Mouse (Mus musculus): ENCODE data around the gene Psapl1. TPM values are rescaled to one million over a fixed set of nuclear protein-coding genes. Genes with fewer than 3 reads are reported as not detected.
"Not testable (repeated sequence)": the region's sequence is repeated elsewhere in the genome, so short reads cannot be mapped to it uniquely, and the experiment has no call there.

Gene Psapl1
- polyA plus RNA-seq, 1 experiment from 2014 or later = 0.31 TPM

GRCm38 (mm10) chr5:36213310-36213709, 9.5 kb downstream of the Psapl1 start:
- H3K36me3 ChIP-seq = peaks cover 6% of the 10 kb centered on the region; the same call in 1 of the 2 replicates
- ATAC-seq (ENCODE audit: low FRiP score, low read depth) = 0 out of 2 replicates have a peak, but pooled peaks have one; percentile 16

GRCm38 (mm10) chr5:36220105-36220504, 16.3 kb downstream of the Psapl1 start:
- 78% methylated on average over 4 of the region's 4 CpGs for WGBS
- Histone ChIP-seq H3K9me3 (peaks cover 4% of the 10 kb centered on the region; the same call in 1 of the 2 replicates), H3K27me3 (no peaks in the 10 kb centered on the region), H3K4me1 (peaks cover 13% of the 10 kb centered on the region), H3K27ac (no peak overlapping the region), H3K4me2 (replicated peaks) (no peak overlapping the region), H3K36me3 (no peaks in the 10 kb centered on the region), H3K4me3 (no peak overlapping the region), H3K9ac (no peak overlapping the region)
- ATAC-seq (ENCODE audit: low FRiP score, low read depth) = no peak

More at GRCm38 (mm10) chr5:36213310-36213709, 9.5 kb downstream of the Psapl1 start:
- Histone ChIP-seq H3K9ac (no peak overlapping the region), H3K4me1 (0 out of 2 replicates have a peak, but pooled peaks cover 17% of the 10 kb centered on the region), H3K27me3 (no peaks in the 10 kb centered on the region), H3K4me2 (replicated peaks) (no peak overlapping the region), H3K27ac (no peak overlapping the region), H3K9me3 (peaks cover 11% of the 10 kb centered on the region), H3K4me3 (no peak overlapping the region)
- WGBS = 79% methylated on average over 10 of the region's 10 CpGs

- 60% methylated on average over 6 of the region's 6 CpGs for WGBS
- ATAC-seq (ENCODE audit: low FRiP score, low read depth) = no peak
These were observed 16.8 kb downstream of the Psapl1 start for GRCm38 (mm10) chr5:36220626-36221025.

GRCm38 (mm10) chr5:36223787-36224186, 20.0 kb downstream of the Psapl1 start:
- Histone ChIP-seq H3K9ac (no peak overlapping the region), H3K36me3 (no peaks in the 10 kb centered on the region), H3K4me1 (peaks cover 40% of the 10 kb centered on the region), H3K9me3 (peaks cover 4% of the 10 kb centered on the region; the same call in 1 of the 2 replicates), H3K27me3 (no peaks in the 10 kb centered on the region), H3K27ac (no peak overlapping the region), H3K4me2 (replicated peaks) (no peak overlapping the region), H3K4me3 (no peak overlapping the region)
- 70% methylated on average over 6 of the region's 6 CpGs for WGBS
- no peak for ATAC-seq (ENCODE audit: low FRiP score, low read depth)

More at GRCm38 (mm10) chr5:36220626-36221025, 16.8 kb downstream of the Psapl1 start:
- H3K27me3 ChIP-seq = no peaks in the 10 kb centered on the region
- no peak overlapping the region for H3K27ac ChIP-seq
- no peak overlapping the region for H3K9ac ChIP-seq
- H3K4me1 ChIP-seq = peaks cover 18% of the 10 kb centered on the region
- no peak overlapping the region for H3K4me2 ChIP-seq (replicated peaks)
- H3K9me3 ChIP-seq = peaks cover 4% of the 10 kb centered on the region; the same call in 1 of the 2 replicates
- H3K4me3 ChIP-seq = no peak overlapping the region
- H3K36me3 ChIP-seq = no peaks in the 10 kb centered on the region

GRCm38 (mm10) chr5:36225855-36226254, 22.0 kb downstream of the Psapl1 start:
- H3K4me2 ChIP-seq (replicated peaks) = no peak overlapping the region
- peaks cover 48% of the 10 kb centered on the region for H3K4me1 ChIP-seq
- no peaks in the 10 kb centered on the region for H3K9me3 ChIP-seq
- no peak overlapping the region for H3K4me3 ChIP-seq
- peak overlapping the region; percentile 8 for H3K9ac ChIP-seq
- peak overlapping the region; percentile 75 for H3K27ac ChIP-seq
- no peaks in the 10 kb centered on the region for H3K36me3 ChIP-seq
- WGBS = 53% methylated on average over 7 of the region's 7 CpGs
- no peaks in the 10 kb centered on the region for H3K27me3 ChIP-seq
- peak; percentile 27; the same call in 1 of the 2 replicates for ATAC-seq (ENCODE audit: low FRiP score, low read depth)

- peak overlapping the region; percentile 75 for H3K27ac ChIP-seq
- peak; percentile 76 for ATAC-seq (ENCODE audit: low FRiP score, low read depth)
- H3K9ac ChIP-seq = peak overlapping the region; percentile 8
These were observed 22.5 kb downstream of the Psapl1 start for GRCm38 (mm10) chr5:36226296-36226695.

GRCm38 (mm10) chr5:36228405-36229370, 24.9 kb downstream of the Psapl1 start:
- no peak for ATAC-seq (ENCODE audit: low FRiP score, low read depth)
- Histone ChIP-seq H3K4me1 (peaks cover 48% of the 10 kb centered on the region), H3K9me3 (no peaks in the 10 kb centered on the region), H3K27ac (no peak overlapping the region), H3K9ac (no peak overlapping the region), H3K4me3 (no peak overlapping the region), H3K4me2 (replicated peaks) (no peak overlapping the region), H3K36me3 (no peaks in the 10 kb centered on the region), H3K27me3 (no peaks in the 10 kb centered on the region)
- WGBS = 83% methylated on average over 23 of the region's 23 CpGs

More at GRCm38 (mm10) chr5:36226296-36226695, 22.5 kb downstream of the Psapl1 start:
- peaks cover 49% of the 10 kb centered on the region for H3K4me1 ChIP-seq
- no peaks in the 10 kb centered on the region for H3K9me3 ChIP-seq
- WGBS = 44% methylated on average over 11 of the region's 11 CpGs
- H3K36me3 ChIP-seq = no peaks in the 10 kb centered on the region
- no peak overlapping the region for H3K4me3 ChIP-seq
- H3K27me3 ChIP-seq = no peaks in the 10 kb centered on the region
- H3K4me2 ChIP-seq (replicated peaks) = 0 out of 2 replicates have a peak overlapping the region, but pooled peaks have one; percentile 2

- Histone ChIP-seq H3K27ac (no peak overlapping the region), H3K36me3 (no peaks in the 10 kb centered on the region), H3K4me3 (no peak overlapping the region), H3K9ac (no peak overlapping the region), H3K4me2 (replicated peaks) (no peak overlapping the region), H3K9me3 (no peaks in the 10 kb centered on the region), H3K27me3 (no peaks in the 10 kb centered on the region), H3K4me1 (peaks cover 36% of the 10 kb centered on the region)
- 58% methylated on average over 9 of the region's 9 CpGs for WGBS
- no peak for ATAC-seq (ENCODE audit: low FRiP score, low read depth)
These were observed 26.5 kb downstream of the Psapl1 start for GRCm38 (mm10) chr5:36230301-36230780.

GRCm38 (mm10) chr5:36237526-36237925, 33.7 kb downstream of the Psapl1 start:
- H3K4me1 ChIP-seq; H3K9me3 ChIP-seq; H3K27me3 ChIP-seq; ATAC-seq (ENCODE audit: low FRiP score, low read depth); H3K4me2 ChIP-seq (replicated peaks); H3K36me3 ChIP-seq; H3K9ac ChIP-seq; H3K27ac ChIP-seq; H3K4me3 ChIP-seq: not testable (repeated sequence)
- WGBS = 95% methylated on average over 9 of the region's 10 CpGs

GRCm38 (mm10) chr5:36248022-36248421, 44.2 kb downstream of the Psapl1 start:
- H3K4me2 ChIP-seq (replicated peaks) = no peak overlapping the region
- H3K9me3 ChIP-seq = no peaks in the 10 kb centered on the region
- H3K27me3 ChIP-seq = no peaks in the 10 kb centered on the region
- no peak for ATAC-seq (ENCODE audit: low FRiP score, low read depth)
- H3K4me1 ChIP-seq = peaks cover 21% of the 10 kb centered on the region
- H3K9ac ChIP-seq = no peak overlapping the region
- no peaks in the 10 kb centered on the region for H3K36me3 ChIP-seq
- no peak overlapping the region for H3K4me3 ChIP-seq
- 84% methylated on average over 3 of the region's 3 CpGs for WGBS
- H3K27ac ChIP-seq = no peak overlapping the region

- H3K4me3 ChIP-seq = no peak overlapping the region
- WGBS = 65% methylated on average over 17 of the region's 17 CpGs
- no peaks in the 10 kb centered on the region for H3K27me3 ChIP-seq
- ATAC-seq (ENCODE audit: low FRiP score, low read depth) = no peak
- H3K9ac ChIP-seq = 0 out of 2 replicates have a peak overlapping the region, but pooled peaks have one; percentile 1
- H3K4me2 ChIP-seq (replicated peaks) = no peak overlapping the region
- H3K36me3 ChIP-seq = no peaks in the 10 kb centered on the region
- peak overlapping the region; percentile 61 for H3K27ac ChIP-seq
- no peaks in the 10 kb centered on the region for H3K9me3 ChIP-seq
- H3K4me1 ChIP-seq = peaks cover 51% of the 10 kb centered on the region
These were observed 49.1 kb downstream of the Psapl1 start for GRCm38 (mm10) chr5:36252746-36253504.
